ENCODE assay signal across 8 mouse cellular contexts in genomic region chr2:75152477-75152990, GRCm38 (mm10).
A peak's percentile ranks its signal among the peaks of the same experiment; 100 is the strongest.
DNase-seq lines count a peak whose midpoint lies in the region; ATAC-seq and TF ChIP-seq lines count a peak whose summit lies in the region.

No protein-coding gene starts in this region.

- no peak overlapping the region for H3K4me3 ChIP-seq in lung, embryonic 14.5 days (ENCODE audit: low read depth, low read length)
- H3K4me3 ChIP-seq in liver, postnatal 0 days (ENCODE audit: low read depth, low read length) = no peak overlapping the region
- H3K4me3 ChIP-seq in forebrain, embryonic 13.5 days = no peak overlapping the region

- ATAC-seq in cerebellum, adult (ENCODE audit: insufficient number of reproducible peaks, low FRiP score, low TSS enrichment) = no peak
- no peak for ATAC-seq in lung, embryonic 14.5 days (ENCODE audit: insufficient read depth)
- no peak for ATAC-seq in liver, postnatal 0 days
- ATAC-seq in forebrain, embryonic 13.5 days = no peak

- WGBS in lung, embryonic 14.5 days = 30% methylated on average over 6 of the region's 6 CpGs
- WGBS in liver, postnatal 0 days (ENCODE audit: insufficient replicate concordance) = 29% methylated on average over 6 of the region's 6 CpGs
- 32% methylated on average over 6 of the region's 6 CpGs for WGBS in forebrain, embryonic 13.5 days

- H3K4me2 ChIP-seq in lung, embryonic 14.5 days = no peak overlapping the region
- no peak overlapping the region for H3K4me2 ChIP-seq in liver, postnatal 0 days (ENCODE audit: low read depth, low read length)
- H3K4me2 ChIP-seq in forebrain, embryonic 13.5 days = no peak overlapping the region

- no peak overlapping the region for H3K27ac ChIP-seq in lung, embryonic 14.5 days (ENCODE audit: low read depth)
- H3K27ac ChIP-seq in liver, postnatal 0 days (ENCODE audit: low read depth) = no peak overlapping the region
- no peak overlapping the region for H3K27ac ChIP-seq in forebrain, embryonic 13.5 days

- TF ChIP-seq EP300 in liver, postnatal 0 days (IDR thresholded peaks at IDR 0.05; ENCODE audit: low read depth) = no peak

- no peaks in the 10 kb centered on the region for H3K9me3 ChIP-seq in lung, embryonic 14.5 days (ENCODE audit: low read depth, low read length)
- no peaks in the 10 kb centered on the region for H3K9me3 ChIP-seq in liver, postnatal 0 days (ENCODE audit: low read length)
- no peaks in the 10 kb centered on the region for H3K9me3 ChIP-seq in forebrain, embryonic 13.5 days (replicated peaks)

- peak; percentile 77 for TF ChIP-seq CTCF in lung, embryonic 14.5 days (IDR thresholded peaks at IDR 0.05; ENCODE audit: low read depth)
- TF ChIP-seq CTCF in liver, postnatal 0 days (IDR thresholded peaks at IDR 0.05; ENCODE audit: low read depth) = peak; percentile 76

- H3K36me3 ChIP-seq in lung, embryonic 14.5 days (ENCODE audit: insufficient read depth) = no peaks in the 10 kb centered on the region
- no peaks in the 10 kb centered on the region for H3K36me3 ChIP-seq in liver, postnatal 0 days (replicated peaks; ENCODE audit: insufficient read depth, low read length)
- H3K36me3 ChIP-seq in forebrain, embryonic 13.5 days (ENCODE audit: poor library complexity, severe bottlenecking) = no peaks in the 10 kb centered on the region

- no peaks in the 10 kb centered on the region for H3K4me1 ChIP-seq in lung, embryonic 14.5 days (ENCODE audit: insufficient read depth)
- no peaks in the 10 kb centered on the region for H3K4me1 ChIP-seq in liver, postnatal 0 days (ENCODE audit: insufficient read depth)
- 0 out of 2 replicates have a peak, but pooled peaks cover 2% of the 10 kb centered on the region for H3K4me1 ChIP-seq in forebrain, embryonic 13.5 days

- peaks cover 9% of the 10 kb centered on the region; the same call in 1 of the 2 replicates for H3K27me3 ChIP-seq in lung, embryonic 14.5 days (ENCODE audit: insufficient read depth, low read length)
- peaks cover 8% of the 10 kb centered on the region; the same call in 1 of the 2 replicates for H3K27me3 ChIP-seq in liver, postnatal 0 days (ENCODE audit: insufficient read depth, low read length)
- H3K27me3 ChIP-seq in forebrain, embryonic 13.5 days = no peaks in the 10 kb centered on the region

- peak; percentile 65 to 75 for DNase-seq in cerebellum, postnatal 10 days
- peak; percentile 63 for DNase-seq in lung, embryonic 14.5 days
- DNase-seq in lung, adult 18-20 months = no peak
- DNase-seq in c-Kit-negative CD71-positive TER-119-positive erythroid progenitor cells, embryonic 14.5 days (ENCODE audit: low read depth, low spot score) = peak; percentile 13
- DNase-seq in liver, postnatal 0 days = peak; percentile 41
- peak; percentile 59 for DNase-seq in thymus, postnatal 25 days

- H3K9ac ChIP-seq in lung, embryonic 14.5 days = no peak overlapping the region
- H3K9ac ChIP-seq in liver, postnatal 0 days (replicated peaks) = no peak overlapping the region
- H3K9ac ChIP-seq in forebrain, embryonic 13.5 days = no peak overlapping the region

Comparison
In these comparisons a context has a peak if more than half of its experiments do, and no peak if none do; other contexts are left out.
1. DNase-seq: peak in cerebellum, postnatal 10 days (2 of 2), lung, embryonic 14.5 days (single experiment), c-Kit-negative CD71-positive TER-119-positive erythroid progenitor cells, embryonic 14.5 days (single experiment), liver, postnatal 0 days (single experiment) and thymus, postnatal 25 days (single experiment); none in lung, adult 18-20 months (0 of 2).